Mouse (Mus musculus): ENCODE measurements around the gene Lonrf2. TPM values are rescaled to one million over a fixed set of nuclear protein-coding genes. Genes with fewer than 3 reads are reported as not detected.

Lonrf2 gene
- total and polyA plus RNA-seq, 3 experiments: not detected

DNA sequence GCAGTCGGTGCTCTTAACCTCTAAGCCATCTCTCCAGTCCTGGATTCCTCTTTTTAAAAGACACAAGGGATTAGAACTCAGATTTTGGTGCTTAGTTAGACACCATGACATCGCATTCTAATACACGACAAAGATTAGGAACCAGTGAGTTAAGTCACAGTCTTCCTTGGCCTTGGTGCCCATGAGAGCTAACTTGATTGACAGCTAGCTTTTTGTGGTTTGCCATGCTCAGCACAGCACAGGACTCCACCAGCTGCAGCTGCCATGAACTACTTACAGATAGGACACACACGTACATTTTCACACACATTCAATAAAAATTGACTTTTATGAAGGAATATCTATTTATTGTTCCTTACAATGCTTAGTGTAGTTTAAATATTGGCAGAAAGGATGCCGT is 60.8 kb downstream of the Lonrf2 start:
- in situ Hi-C loops (cut with MboI; ENCODE audit: low pct_ligation_motif_present, low pct_unique_long_range_greater_than_20kb, low sequenced_read_pairs): no loop called here
- Histone ChIP-seq H3K4me1 (ENCODE audit: control insufficient read depth in 1 of 2, insufficient read depth in 2 of 2) (peaks cover 16 to 51% of the 10 kb centered on the region in 2 experiments), H3K36me3 (replicated peaks in 1 of 2; ENCODE audit: control insufficient read depth in 1 of 2, insufficient read depth in 1 of 2, low read length in 1 of 2) (no peaks in the 10 kb centered on the region), H3K79me2 (replicated peaks; ENCODE audit: control insufficient read depth, extremely low read depth, insufficient read depth, poor library complexity, severe bottlenecking) (no peaks in the 10 kb centered on the region), H3K27ac (ENCODE audit: insufficient read depth, low read depth) (no peak overlapping the region), H3K4me2 (ENCODE audit: insufficient read depth, low read depth, poor library complexity, severe bottlenecking) (no peak overlapping the region), H3K4me3 (replicated peaks in 1 of 3; ENCODE audit: low read depth in 2 of 3, low read length in 2 of 3, poor library complexity in 1 of 3) (no peak overlapping the region), H3K9me3 (replicated peaks; ENCODE audit: low read length) (peaks cover 21% of the 10 kb centered on the region), H3K27me3 (replicated peaks) (no peaks in the 10 kb centered on the region), H3K9ac (ENCODE audit: insufficient read depth, low read depth) (no peak overlapping the region)
- no peak for DNase-seq (ENCODE audit: extremely low read depth)
- TF ChIP-seq POLR2AphosphoS2 (IDR thresholded peaks at IDR 0.05; ENCODE audit: low read depth, low read length) (no peak), HCFC1 (IDR thresholded peaks at IDR 0.05; ENCODE audit: low read depth, low read length) (no peak), ZNF384 (IDR thresholded peaks at IDR 0.05; ENCODE audit: low read depth, low read length) (no peak), MAZ (IDR thresholded peaks at IDR 0.05; ENCODE audit: low read depth, low read length) (no peak)
- dilution Hi-C loops (cut with MboI; ENCODE audit: extremely low pct_ligation_motif_present, extremely low pct_unique_long_range_greater_than_20kb, low sequenced_read_pairs): no loop called here

DNA sequence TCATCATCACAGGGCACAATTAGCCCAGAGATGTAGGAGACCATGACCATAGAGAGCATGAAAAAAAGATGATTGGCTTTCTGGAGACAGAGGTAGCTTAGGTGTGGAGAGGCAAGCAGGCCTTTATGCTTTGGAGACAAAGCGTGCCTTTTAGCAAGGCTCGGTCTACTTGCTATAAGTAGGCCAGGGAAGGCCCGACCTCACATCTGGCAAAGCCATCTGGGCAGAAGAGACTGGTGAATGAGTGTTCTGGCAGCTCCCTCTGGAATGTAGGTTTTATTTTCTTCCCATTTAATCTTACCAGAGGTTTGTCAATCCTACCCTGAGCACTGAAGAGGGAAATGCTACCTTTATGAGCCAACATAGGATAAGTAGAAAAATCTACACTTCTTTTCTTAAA is 65.8 kb downstream of the Lonrf2 start:
- TF ChIP-seq SIN3A (IDR thresholded peaks at IDR 0.05; ENCODE audit: low read length) (no peak), RCOR1 (conservative IDR thresholded peaks at IDR 0.05; ENCODE audit: low read depth, low read length) (no peak), HCFC1 (IDR thresholded peaks at IDR 0.05; ENCODE audit: low read depth, low read length) (no peak), PAX5 (IDR thresholded peaks at IDR 0.05; ENCODE audit: low read length) (no peak), MAFK (IDR thresholded peaks at IDR 0.05; ENCODE audit: insufficient replicate concordance, low read length) (no peak), MXI1 (IDR thresholded peaks at IDR 0.05; ENCODE audit: low read depth, low read length) (no peak), MEF2A (IDR thresholded peaks at IDR 0.05; ENCODE audit: borderline replicate concordance, low read depth, low read length) (no peak)
- Histone ChIP-seq H3K27me3 (replicated peaks) (no peaks in the 10 kb centered on the region), H3K9ac (ENCODE audit: insufficient read depth, low read depth) (no peak overlapping the region), H3K4me2 (ENCODE audit: insufficient read depth, low read depth, poor library complexity, severe bottlenecking) (no peak overlapping the region; the same call in 1 of the 2 replicates), H3K9me3 (replicated peaks; ENCODE audit: low read length) (peaks cover 21% of the 10 kb centered on the region), H3K4me1 (ENCODE audit: control insufficient read depth in 1 of 2, insufficient read depth in 2 of 2) (peaks cover 0 to 44% of the 10 kb centered on the region in 2 experiments; a peak in 2 of 4 replicates), H3K79me2 (replicated peaks; ENCODE audit: control insufficient read depth, extremely low read depth, insufficient read depth, poor library complexity, severe bottlenecking) (no peaks in the 10 kb centered on the region), H3K36me3 (replicated peaks in 1 of 2; ENCODE audit: control insufficient read depth in 1 of 2, insufficient read depth in 1 of 2, low read length in 1 of 2) (no peaks in the 10 kb centered on the region), H3K4me3 (replicated peaks in 1 of 3; ENCODE audit: low read depth in 2 of 3, low read length in 2 of 3, poor library complexity in 1 of 3) (no peak overlapping the region), H3K27ac (ENCODE audit: insufficient read depth, low read depth) (no peak overlapping the region)
- in situ Hi-C loops (cut with MboI; ENCODE audit: low pct_ligation_motif_present, low pct_unique_long_range_greater_than_20kb, low sequenced_read_pairs) (loop anchor here (5.0 kb wide), 1 partner anchor 113 kb away; no protein-coding TSS in a partner anchor), dilution Hi-C loops (cut with MboI; ENCODE audit: extremely low pct_ligation_motif_present, extremely low pct_unique_long_range_greater_than_20kb, low sequenced_read_pairs) (no loop called here)
- no peak for DNase-seq (ENCODE audit: extremely low read depth)

DNA sequence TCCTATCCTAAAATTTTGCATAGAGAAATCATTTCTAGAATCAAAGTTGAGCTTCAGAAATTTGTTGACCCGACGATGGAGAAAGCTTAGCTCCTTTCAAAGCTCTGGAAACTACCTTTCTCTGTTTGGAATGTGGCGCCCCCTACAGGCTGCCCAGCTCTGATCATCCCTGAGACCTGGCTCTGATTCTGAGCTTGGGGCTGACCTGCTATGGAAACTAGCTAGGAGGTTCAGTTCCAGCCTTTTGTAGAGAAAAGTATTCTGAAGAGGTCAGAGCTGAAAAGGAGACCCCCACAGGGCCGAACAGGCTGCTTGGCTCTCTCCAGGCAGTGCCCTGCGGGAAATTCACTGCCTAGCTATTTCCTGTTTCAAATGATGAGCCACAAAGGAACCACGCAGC is 66.6 kb downstream of the Lonrf2 start:
- TF ChIP-seq RCOR1 (conservative IDR thresholded peaks at IDR 0.05; ENCODE audit: low read depth, low read length) (no peak), MYC (IDR thresholded peaks at IDR 0.05; ENCODE audit: low read depth, low read length) (no peak), SMC3 (IDR thresholded peaks at IDR 0.05; ENCODE audit: low read depth, low read length) (peak; percentile 68), ZMIZ1 (IDR thresholded peaks at IDR 0.05; ENCODE audit: low read depth, low read length) (no peak), MAFK (IDR thresholded peaks at IDR 0.05; ENCODE audit: insufficient replicate concordance, low read length) (no peak), E2F4 (IDR thresholded peaks at IDR 0.05; ENCODE audit: insufficient replicate concordance, low read depth, low read length) (no peak), ETS1 (conservative IDR thresholded peaks at IDR 0.05; ENCODE audit: low read depth, low read length) (no peak), PAX5 (IDR thresholded peaks at IDR 0.05; ENCODE audit: low read length) (no peak), KAT2A (IDR thresholded peaks at IDR 0.05; ENCODE audit: insufficient replicate concordance, low read length) (no peak), USF1 (IDR thresholded peaks at IDR 0.05; ENCODE audit: low read depth, low read length) (no peak), CTCF (conservative IDR thresholded peaks at IDR 0.05 in 1 of 2, IDR thresholded peaks at IDR 0.05 in 1 of 2; ENCODE audit: low read depth in 2 of 2, low read length in 2 of 2) (peak; percentile 51 to 79; a peak in 3 of 4 replicates), NRF1 (IDR thresholded peaks at IDR 0.05; ENCODE audit: low read depth, low read length) (no peak), RAD21 (IDR thresholded peaks at IDR 0.05; ENCODE audit: low read depth, low read length) (peak; percentile 73)
- DNase-seq (ENCODE audit: extremely low read depth): peak; percentile 81

More for the DNA sequence above, 66.6 kb downstream of the Lonrf2 start:
- H3K27me3 ChIP-seq (replicated peaks): no peaks in the 10 kb centered on the region
- in situ Hi-C loops (cut with MboI; ENCODE audit: low pct_ligation_motif_present, low pct_unique_long_range_greater_than_20kb, low sequenced_read_pairs): loop anchor here (5.0 kb wide), 1 partner anchor 113 kb away; no protein-coding TSS in a partner anchor
- H3K79me2 ChIP-seq (replicated peaks; ENCODE audit: control insufficient read depth, extremely low read depth, insufficient read depth, poor library complexity, severe bottlenecking): no peaks in the 10 kb centered on the region
- no peaks in the 10 kb centered on the region for H3K36me3 ChIP-seq (replicated peaks in 1 of 2; ENCODE audit: control insufficient read depth in 1 of 2, insufficient read depth in 1 of 2, low read length in 1 of 2)
- H3K4me3 ChIP-seq (replicated peaks in 1 of 3; ENCODE audit: low read depth in 2 of 3, low read length in 2 of 3, poor library complexity in 1 of 3): no peak overlapping the region
- dilution Hi-C loops (cut with MboI; ENCODE audit: extremely low pct_ligation_motif_present, extremely low pct_unique_long_range_greater_than_20kb, low sequenced_read_pairs): no loop called here
- H3K27ac ChIP-seq (ENCODE audit: insufficient read depth, low read depth): no peak overlapping the region
- H3K4me2 ChIP-seq (ENCODE audit: insufficient read depth, low read depth, poor library complexity, severe bottlenecking): no peak overlapping the region
- H3K4me1 ChIP-seq (ENCODE audit: control insufficient read depth in 1 of 2, insufficient read depth in 2 of 2): peaks cover 0 to 43% of the 10 kb centered on the region in 2 experiments; a peak in 2 of 4 replicates
- H3K9ac ChIP-seq (ENCODE audit: insufficient read depth, low read depth): no peak overlapping the region
- H3K9me3 ChIP-seq (replicated peaks; ENCODE audit: low read length): peaks cover 17% of the 10 kb centered on the region
